Mouse (Mus musculus): ENCODE results near the gene Zbtb20.

GRCm38 (mm10) chr16:42910016-42910415 is 34.3 kb downstream of the Zbtb20 start:
- TF ChIP-seq TAL1 (IDR thresholded peaks at IDR 0.05; ENCODE audit: low read length) (no peak), GATA1 (IDR thresholded peaks at IDR 0.05; ENCODE audit: low read length) (no peak)

Data from erythroblast, embryonic 14.5 days (primary cell).